Mouse (Mus musculus): ENCODE results near the gene Zmiz2. TPM values are rescaled to one million over a fixed set of nuclear protein-coding genes. Genes with fewer than 3 reads are reported as not detected.

The Zmiz2 gene
- 9.2 and 9.3 TPM in 2 replicates for polyA plus RNA-seq (2015; fragmentation: Nextera tagmentation; extraction: Ambion mirVana)

GRCm38 (mm10) chr11:6388726-6389413 is at the start of gene Zmiz2:
Gene Zmiz2 (plus strand): TSS chr11:6389074.
- peaks cover 17% of the 10 kb centered on the region for H3K4me1 ChIP-seq (ENCODE audit: control insufficient read depth, insufficient read depth, low read length)

GRCm38 (mm10) chr11:6345956-6346355 is 42.9 kb upstream of the Zmiz2 start:
- no peak overlapping the region for H3K9ac ChIP-seq (ENCODE audit: low read depth, low read length)
- H3K4me3 ChIP-seq (ENCODE audit: low read length): no peak overlapping the region
- WGBS: 94% methylated on average over 4 of the region's 4 CpGs
- no peaks in the 10 kb centered on the region for H3K27me3 ChIP-seq (replicated peaks; ENCODE audit: control insufficient read depth, insufficient read depth, low read length)
- no peaks in the 10 kb centered on the region for H3K9me3 ChIP-seq (ENCODE audit: control insufficient read depth, low read length)
- no peak for ATAC-seq
- H3K4me1 ChIP-seq (ENCODE audit: control insufficient read depth, insufficient read depth, low read length): no peaks in the 10 kb centered on the region
- H3K27ac ChIP-seq (ENCODE audit: low read length): no peak overlapping the region
- H3K36me3 ChIP-seq (ENCODE audit: control insufficient read depth, insufficient read depth, low read length): peaks cover 42% of the 10 kb centered on the region
- H3K4me2 ChIP-seq (ENCODE audit: low read depth, low read length): no peak overlapping the region

More at GRCm38 (mm10) chr11:6388726-6389413, at the start of gene Zmiz2:
- H3K27me3 ChIP-seq (replicated peaks; ENCODE audit: control insufficient read depth, insufficient read depth, low read length): no peaks in the 10 kb centered on the region
- peak within 1 kb of the TSS; percentile 85 for H3K4me2 ChIP-seq (ENCODE audit: low read depth, low read length)
- H3K9ac ChIP-seq (ENCODE audit: low read depth, low read length): peak within 1 kb of the TSS; percentile 93
- ATAC-seq: peak; percentile 99
- H3K27ac ChIP-seq (ENCODE audit: low read length): peak within 1 kb of the TSS; percentile 99
- WGBS: 6% methylated on average over 51 of the region's 60 CpGs
- no peaks in the 10 kb centered on the region; the same call in 1 of the 2 replicates for H3K36me3 ChIP-seq (ENCODE audit: control insufficient read depth, insufficient read depth, low read length)
- peak within 1 kb of the TSS; percentile 88 for H3K4me3 ChIP-seq (ENCODE audit: low read length)
- no peaks in the 10 kb centered on the region for H3K9me3 ChIP-seq (ENCODE audit: control insufficient read depth, low read length)

GRCm38 (mm10) chr11:6346966-6347365 is 41.9 kb upstream of the Zmiz2 start:
- H3K27ac ChIP-seq (ENCODE audit: low read length): no peak overlapping the region
- peaks cover 48% of the 10 kb centered on the region for H3K36me3 ChIP-seq (ENCODE audit: control insufficient read depth, insufficient read depth, low read length)
- ATAC-seq: no peak

GRCm38 (mm10) chr11:6348681-6349200 is 40.1 kb upstream of the Zmiz2 start:
- peaks cover 49% of the 10 kb centered on the region for H3K36me3 ChIP-seq (ENCODE audit: control insufficient read depth, insufficient read depth, low read length)
- H3K27ac ChIP-seq (ENCODE audit: low read length): no peak overlapping the region
- no peaks in the 10 kb centered on the region for H3K4me1 ChIP-seq (ENCODE audit: control insufficient read depth, insufficient read depth, low read length)
- H3K9me3 ChIP-seq (ENCODE audit: control insufficient read depth, low read length): no peaks in the 10 kb centered on the region
- 91% methylated on average over 11 of the region's 11 CpGs for WGBS
- no peak overlapping the region for H3K4me2 ChIP-seq (ENCODE audit: low read depth, low read length)
- no peak overlapping the region for H3K9ac ChIP-seq (ENCODE audit: low read depth, low read length)
- no peak overlapping the region for H3K4me3 ChIP-seq (ENCODE audit: low read length)
- no peak for ATAC-seq
- H3K27me3 ChIP-seq (replicated peaks; ENCODE audit: control insufficient read depth, insufficient read depth, low read length): no peaks in the 10 kb centered on the region

More at GRCm38 (mm10) chr11:6346966-6347365, 41.9 kb upstream of the Zmiz2 start:
- WGBS: 82% methylated on average over 7 of the region's 7 CpGs
- H3K4me3 ChIP-seq (ENCODE audit: low read length): no peak overlapping the region
- H3K9me3 ChIP-seq (ENCODE audit: control insufficient read depth, low read length): no peaks in the 10 kb centered on the region
- no peaks in the 10 kb centered on the region for H3K4me1 ChIP-seq (ENCODE audit: control insufficient read depth, insufficient read depth, low read length)
- no peak overlapping the region for H3K9ac ChIP-seq (ENCODE audit: low read depth, low read length)
- H3K4me2 ChIP-seq (ENCODE audit: low read depth, low read length): no peak overlapping the region
- no peaks in the 10 kb centered on the region for H3K27me3 ChIP-seq (replicated peaks; ENCODE audit: control insufficient read depth, insufficient read depth, low read length)

GRCm38 (mm10) chr11:6349586-6349985 is 39.3 kb upstream of the Zmiz2 start:
- no peak overlapping the region for H3K27ac ChIP-seq (ENCODE audit: low read length)
- ATAC-seq: no peak
- no peak overlapping the region for H3K4me2 ChIP-seq (ENCODE audit: low read depth, low read length)
- WGBS: 93% methylated on average over 5 of the region's 5 CpGs
- no peak overlapping the region for H3K9ac ChIP-seq (ENCODE audit: low read depth, low read length)
- H3K4me3 ChIP-seq (ENCODE audit: low read length): no peak overlapping the region
- H3K4me1 ChIP-seq (ENCODE audit: control insufficient read depth, insufficient read depth, low read length): no peaks in the 10 kb centered on the region
- H3K36me3 ChIP-seq (ENCODE audit: control insufficient read depth, insufficient read depth, low read length): peaks cover 50% of the 10 kb centered on the region
- no peaks in the 10 kb centered on the region for H3K27me3 ChIP-seq (replicated peaks; ENCODE audit: control insufficient read depth, insufficient read depth, low read length)
- H3K9me3 ChIP-seq (ENCODE audit: control insufficient read depth, low read length): no peaks in the 10 kb centered on the region

GRCm38 (mm10) chr11:6355106-6355505 is 33.8 kb upstream of the Zmiz2 start:
- 96% methylated on average over 4 of the region's 4 CpGs for WGBS
- no peaks in the 10 kb centered on the region for H3K9me3 ChIP-seq (ENCODE audit: control insufficient read depth, low read length)
- no peak overlapping the region for H3K4me3 ChIP-seq (ENCODE audit: low read length)
- no peak for ATAC-seq
- H3K36me3 ChIP-seq (ENCODE audit: control insufficient read depth, insufficient read depth, low read length): peaks cover 49% of the 10 kb centered on the region
- no peaks in the 10 kb centered on the region for H3K4me1 ChIP-seq (ENCODE audit: control insufficient read depth, insufficient read depth, low read length)
- H3K4me2 ChIP-seq (ENCODE audit: low read depth, low read length): no peak overlapping the region
- H3K27ac ChIP-seq (ENCODE audit: low read length): no peak overlapping the region
- no peak overlapping the region for H3K9ac ChIP-seq (ENCODE audit: low read depth, low read length)
- no peaks in the 10 kb centered on the region for H3K27me3 ChIP-seq (replicated peaks; ENCODE audit: control insufficient read depth, insufficient read depth, low read length)

- no peak overlapping the region for H3K27ac ChIP-seq (ENCODE audit: low read length)
- H3K9me3 ChIP-seq (ENCODE audit: control insufficient read depth, low read length): no peaks in the 10 kb centered on the region
- H3K4me1 ChIP-seq (ENCODE audit: control insufficient read depth, insufficient read depth, low read length): peaks cover 5% of the 10 kb centered on the region; the same call in 1 of the 2 replicates
- H3K27me3 ChIP-seq (replicated peaks; ENCODE audit: control insufficient read depth, insufficient read depth, low read length): no peaks in the 10 kb centered on the region
- no peak for ATAC-seq
- no peak overlapping the region for H3K9ac ChIP-seq (ENCODE audit: low read depth, low read length)
- no peak overlapping the region for H3K4me3 ChIP-seq (ENCODE audit: low read length)
- 86% methylated on average over 9 of the region's 9 CpGs for WGBS
- no peaks in the 10 kb centered on the region for H3K36me3 ChIP-seq (ENCODE audit: control insufficient read depth, insufficient read depth, low read length)
- no peak overlapping the region for H3K4me2 ChIP-seq (ENCODE audit: low read depth, low read length)
Measured at GRCm38 (mm10) chr11:6364581-6365275, 24.1 kb upstream of the Zmiz2 start.

GRCm38 (mm10) chr11:6365885-6366284 is 23.0 kb upstream of the Zmiz2 start:
- Histone ChIP-seq H3K36me3 (ENCODE audit: control insufficient read depth, insufficient read depth, low read length) (no peaks in the 10 kb centered on the region), H3K4me2 (ENCODE audit: low read depth, low read length) (no peak overlapping the region), H3K4me3 (ENCODE audit: low read length) (no peak overlapping the region), H3K9me3 (ENCODE audit: control insufficient read depth, low read length) (no peaks in the 10 kb centered on the region), H3K4me1 (ENCODE audit: control insufficient read depth, insufficient read depth, low read length) (peaks cover 5% of the 10 kb centered on the region; the same call in 1 of the 2 replicates), H3K27ac (ENCODE audit: low read length) (no peak overlapping the region), H3K9ac (ENCODE audit: low read depth, low read length) (no peak overlapping the region), H3K27me3 (replicated peaks; ENCODE audit: control insufficient read depth, insufficient read depth, low read length) (no peaks in the 10 kb centered on the region)
- WGBS: 20% methylated on average over 11 of the region's 11 CpGs
- peak; percentile 83 for ATAC-seq

- 0 out of 2 replicates have a peak overlapping the region, but pooled peaks have one; percentile 16 for H3K27ac ChIP-seq (ENCODE audit: low read length)
- H3K9me3 ChIP-seq (ENCODE audit: control insufficient read depth, low read length): no peaks in the 10 kb centered on the region
- no peak overlapping the region for H3K9ac ChIP-seq (ENCODE audit: low read depth, low read length)
- H3K4me2 ChIP-seq (ENCODE audit: low read depth, low read length): no peak overlapping the region
- ATAC-seq: peak; percentile 65
- no peak overlapping the region for H3K4me3 ChIP-seq (ENCODE audit: low read length)
- 46% methylated on average over 6 of the region's 6 CpGs for WGBS
- no peaks in the 10 kb centered on the region for H3K36me3 ChIP-seq (ENCODE audit: control insufficient read depth, insufficient read depth, low read length)
- no peaks in the 10 kb centered on the region for H3K27me3 ChIP-seq (replicated peaks; ENCODE audit: control insufficient read depth, insufficient read depth, low read length)
- H3K4me1 ChIP-seq (ENCODE audit: control insufficient read depth, insufficient read depth, low read length): peaks cover 5% of the 10 kb centered on the region; the same call in 1 of the 2 replicates
Measured at GRCm38 (mm10) chr11:6366434-6366833, 22.4 kb upstream of the Zmiz2 start.
